Mouse (Mus musculus): Measurements from ENCODE around the gene Rps25. TPM values are rescaled to one million over a fixed set of nuclear protein-coding genes. Genes with fewer than 3 reads are reported as not detected.
A peak's percentile ranks its signal among the peaks of the same experiment; 100 is the strongest.
"Not testable (repeated sequence)": the region's sequence is repeated elsewhere in the genome, so short reads cannot be mapped to it uniquely, and the experiment has no call there.

Rps25 gene
- total RNA-seq (2015) (2,100 and 2,121 TPM in 2 replicates), total RNA-seq (2017) (1,309 and 1,413 TPM in 2 replicates)

GRCm38 (mm10) chr9:44406906-44407751 lies at the start of gene Rps25, which contains the start of gene Trappc4:
Gene Rps25 (plus strand): TSS chr9:44407139.
Gene Trappc4 (minus strand): TSS chr9:44407600.
- ATAC-seq (ENCODE audit: poor library complexity, severe bottlenecking) = peak; percentile 92

- 0 out of 2 replicates have a peak, but pooled peaks have one; percentile 39 for ATAC-seq (ENCODE audit: poor library complexity, severe bottlenecking)
These were observed 49.7 kb upstream of the Rps25 start for GRCm38 (mm10) chr9:44357207-44357606.

- ATAC-seq (ENCODE audit: poor library complexity, severe bottlenecking) = peak; percentile 94
These were observed 45.6 kb upstream of the Rps25 start, which contains the start of gene Vps11 for GRCm38 (mm10) chr9:44361190-44361917. Gene Vps11 (minus strand): TSS chr9:44361670.

GRCm38 (mm10) chr9:44361931-44362330 lies 45.0 kb upstream of the Rps25 start:
- not testable (repeated sequence) for ATAC-seq (ENCODE audit: poor library complexity, severe bottlenecking)

GRCm38 (mm10) chr9:44364480-44364879 lies 42.5 kb upstream of the Rps25 start:
- no peak for ATAC-seq (ENCODE audit: poor library complexity, severe bottlenecking)

- ATAC-seq (ENCODE audit: poor library complexity, severe bottlenecking) = no peak
These were observed 33.6 kb upstream of the Rps25 start for GRCm38 (mm10) chr9:44373386-44373785.

DNA sequence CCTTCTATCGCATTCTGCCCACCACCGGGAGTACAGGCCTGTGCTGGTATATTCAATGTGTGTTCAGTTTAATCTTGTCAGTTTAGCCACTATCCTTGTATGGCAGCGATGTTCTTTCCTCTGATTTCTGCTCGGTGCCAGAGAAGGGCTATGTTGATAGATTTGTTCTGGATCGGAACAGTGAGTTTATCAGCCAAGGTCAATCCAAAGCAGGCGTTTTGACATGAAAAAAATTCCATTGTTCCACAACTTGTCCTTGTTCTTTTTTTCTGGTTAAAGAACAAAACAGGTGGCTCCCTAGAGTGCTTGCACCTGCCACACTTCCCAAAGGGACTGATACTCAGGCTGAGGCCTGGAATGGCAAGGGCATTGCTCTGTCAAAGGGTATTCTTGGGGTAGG lies 30.8 kb upstream of the Rps25 start:
- no peak for ATAC-seq (ENCODE audit: poor library complexity, severe bottlenecking)

DNA sequence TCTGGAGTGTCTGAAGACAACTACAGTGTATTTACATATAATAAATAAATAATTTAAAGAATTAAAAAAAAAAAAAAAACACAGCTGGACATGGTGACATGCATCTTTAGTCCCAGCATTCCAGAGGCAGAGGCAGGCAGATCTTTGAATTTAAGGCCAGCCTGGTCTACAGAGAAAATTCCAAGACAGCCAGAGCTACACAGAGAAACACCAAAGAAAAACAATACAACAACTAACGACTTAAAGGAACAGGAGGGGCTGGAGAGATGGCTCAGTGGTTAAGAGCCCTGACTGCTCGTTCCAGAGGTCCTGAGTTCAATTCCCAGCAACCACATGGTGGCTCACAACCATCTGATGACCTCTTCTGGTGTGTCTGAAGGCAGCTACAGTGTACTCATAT lies 29.6 kb upstream of the Rps25 start:
- not testable (repeated sequence) for ATAC-seq (ENCODE audit: poor library complexity, severe bottlenecking)

DNA sequence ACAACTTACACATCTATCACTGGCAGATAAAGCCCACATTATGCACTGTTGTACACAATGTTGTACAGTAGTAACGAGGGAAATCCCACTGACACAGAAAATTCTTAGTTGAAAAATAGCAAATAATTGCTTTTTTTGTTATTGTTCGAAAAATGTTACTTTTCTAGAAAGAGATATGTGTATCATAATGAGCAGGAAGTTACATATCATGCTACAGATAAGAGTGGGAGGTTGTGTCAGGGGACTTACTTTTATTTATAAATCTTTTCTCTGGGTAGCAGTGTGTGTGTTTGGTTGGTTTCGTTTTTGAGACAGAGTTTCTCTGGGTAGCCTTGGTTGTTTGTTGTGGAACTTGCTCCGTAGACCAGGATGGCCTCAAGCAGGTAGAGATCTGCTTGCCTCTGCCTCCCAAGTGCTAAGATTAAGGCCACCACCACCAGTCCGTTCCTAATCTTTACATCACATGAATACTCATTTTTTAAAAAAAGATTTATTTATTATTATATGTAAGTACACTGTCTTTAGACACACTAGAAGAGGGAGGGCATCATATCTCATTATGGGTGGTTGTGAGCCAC lies 28.7 kb upstream of the Rps25 start:
- no peak for ATAC-seq (ENCODE audit: poor library complexity, severe bottlenecking)

GRCm38 (mm10) chr9:44379054-44379834 lies 27.7 kb upstream of the Rps25 start, which contains the start of gene Hyou1:
Gene Hyou1 (plus strand): TSS chr9:44379490.
- ATAC-seq (ENCODE audit: poor library complexity, severe bottlenecking) = peak; percentile 98

GRCm38 (mm10) chr9:44379862-44380261 lies 27.1 kb upstream of the Rps25 start:
- no peak for ATAC-seq (ENCODE audit: poor library complexity, severe bottlenecking)

DNA sequence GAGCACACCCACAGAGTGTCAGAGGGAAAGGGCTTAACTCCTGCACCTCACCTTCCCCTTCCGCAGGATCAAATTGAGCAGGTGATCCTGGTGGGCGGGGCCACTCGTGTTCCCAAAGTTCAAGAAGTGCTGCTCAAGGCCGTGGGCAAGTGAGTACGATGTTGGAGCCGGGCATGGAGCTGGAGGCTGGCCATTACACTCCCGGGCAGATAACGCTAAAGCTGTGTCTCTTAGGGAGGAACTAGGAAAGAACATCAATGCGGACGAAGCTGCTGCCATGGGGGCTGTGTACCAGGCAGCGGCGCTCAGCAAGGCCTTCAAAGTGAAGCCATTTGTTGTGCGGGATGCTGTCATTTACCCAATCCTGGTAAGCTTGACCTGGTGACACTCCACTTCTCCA lies 22.3 kb upstream of the Rps25 start:
- ATAC-seq (ENCODE audit: poor library complexity, severe bottlenecking) = no peak

GRCm38 (mm10) chr9:44387221-44387620 lies 19.7 kb upstream of the Rps25 start:
- no peak for ATAC-seq (ENCODE audit: poor library complexity, severe bottlenecking)

DNA sequence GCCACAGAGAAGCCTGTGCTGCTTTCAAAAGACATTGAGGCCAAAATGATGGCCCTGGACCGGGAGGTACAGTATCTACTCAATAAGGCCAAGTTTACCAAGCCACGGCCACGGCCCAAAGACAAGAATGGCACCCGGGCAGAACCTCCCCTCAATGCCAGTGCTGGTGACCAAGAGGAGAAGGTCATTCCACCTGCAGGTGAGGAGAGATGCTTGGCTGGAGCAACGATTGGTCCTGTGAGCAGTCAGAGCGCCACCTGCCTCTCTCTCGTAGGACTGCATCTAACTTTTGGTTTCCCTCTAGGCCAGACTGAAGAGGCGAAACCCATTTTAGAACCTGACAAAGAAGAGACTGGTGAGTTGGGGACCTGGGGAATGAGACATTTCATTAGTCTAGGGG lies 17.7 kb upstream of the Rps25 start:
- ATAC-seq (ENCODE audit: poor library complexity, severe bottlenecking) = peak; percentile 87

- ATAC-seq (ENCODE audit: poor library complexity, severe bottlenecking) = peak; percentile 82
These were observed 15.5 kb upstream of the Rps25 start for GRCm38 (mm10) chr9:44391466-44391865.

- ATAC-seq (ENCODE audit: poor library complexity, severe bottlenecking) = peak; percentile 98
These were observed 10.1 kb upstream of the Rps25 start, which contains the start of gene Slc37a4 for GRCm38 (mm10) chr9:44396684-44397411. Gene Slc37a4 (plus strand): TSS chr9:44396852.

GRCm38 (mm10) chr9:44398087-44398486 lies 8.9 kb upstream of the Rps25 start:
- ATAC-seq (ENCODE audit: poor library complexity, severe bottlenecking) = no peak

- no peak for ATAC-seq (ENCODE audit: poor library complexity, severe bottlenecking)
These were observed 8.4 kb upstream of the Rps25 start for GRCm38 (mm10) chr9:44398551-44398950.

- no peak for ATAC-seq (ENCODE audit: poor library complexity, severe bottlenecking)
These were observed 7.7 kb upstream of the Rps25 start for GRCm38 (mm10) chr9:44399114-44399794.
